Mouse (Mus musculus) olfactory bulb, adult 2 months (tissue): Measurements from ENCODE around the gene Ryr2.

Source experiments
- CTCF ChIP-seq: fragments of 200-500 bp; IDR thresholded peaks from 2 replicates; pipeline ENCODE4 v1.5.1; 2012; ENCODE audit warnings: low read depth, mild to moderate bottlenecking, low read length, moderate library complexity; ENCODE audit not compliant: insufficient read depth
- POLR2A ChIP-seq: fragments of 200-500 bp; IDR thresholded peaks from 2 replicates; pipeline ENCODE4 v1.6.1; 2012; ENCODE audit warnings: mild to moderate bottlenecking, low read depth, low read length, moderate library complexity; ENCODE audit not compliant: insufficient read depth

GRCm38 (mm10) chr13:11757894-11758293, 348.9 kb downstream of the Ryr2 start:
- TF ChIP-seq CTCF (no peak), POLR2A (no peak)
